Mouse (Mus musculus): ENCODE results near the gene Afg3l1. TPM values are rescaled to one million over a fixed set of nuclear protein-coding genes. Genes with fewer than 3 reads are reported as not detected.
A peak's percentile ranks its signal among the peaks of the same experiment; 100 is the strongest.
"Not testable (repeated sequence)": the region's sequence is repeated elsewhere in the genome, so short reads cannot be mapped to it uniquely, and the experiment has no call there.

Gene Afg3l1
- polyA plus RNA-seq, 1 experiment from 2014 or later: 62.4 TPM

DNA sequence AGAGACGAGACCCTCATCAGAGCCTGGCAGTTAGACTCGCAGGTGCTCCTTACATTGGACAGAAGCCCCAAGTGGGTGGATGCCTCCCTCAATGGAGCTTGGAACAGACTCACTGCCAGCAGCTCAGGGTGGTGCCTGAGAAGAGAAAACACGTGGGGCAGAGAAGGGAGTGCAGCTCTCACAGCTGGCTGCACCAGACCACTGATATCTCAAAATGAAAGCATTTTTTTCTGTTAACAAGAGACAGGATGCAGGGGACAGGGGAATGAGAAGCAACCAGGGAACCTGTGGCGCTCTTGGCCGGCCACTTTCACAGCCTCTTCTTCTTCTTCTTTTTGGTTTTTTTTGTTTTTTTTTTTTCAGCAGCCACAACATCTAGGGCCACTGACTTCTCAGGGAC lies 3.2 kb upstream of the Afg3l1 start:
- not testable (repeated sequence) for H3K9me3 ChIP-seq; ATAC-seq (replicated peaks); H3K4me2 ChIP-seq (replicated peaks); H3K27me3 ChIP-seq; H3K4me3 ChIP-seq; H3K27ac ChIP-seq (replicated peaks); H3K36me3 ChIP-seq; H3K9ac ChIP-seq (replicated peaks)
- peaks cover 20% of the 10 kb centered on the region for H3K4me1 ChIP-seq
- WGBS: 64% methylated on average over 5 of the region's 5 CpGs

DNA sequence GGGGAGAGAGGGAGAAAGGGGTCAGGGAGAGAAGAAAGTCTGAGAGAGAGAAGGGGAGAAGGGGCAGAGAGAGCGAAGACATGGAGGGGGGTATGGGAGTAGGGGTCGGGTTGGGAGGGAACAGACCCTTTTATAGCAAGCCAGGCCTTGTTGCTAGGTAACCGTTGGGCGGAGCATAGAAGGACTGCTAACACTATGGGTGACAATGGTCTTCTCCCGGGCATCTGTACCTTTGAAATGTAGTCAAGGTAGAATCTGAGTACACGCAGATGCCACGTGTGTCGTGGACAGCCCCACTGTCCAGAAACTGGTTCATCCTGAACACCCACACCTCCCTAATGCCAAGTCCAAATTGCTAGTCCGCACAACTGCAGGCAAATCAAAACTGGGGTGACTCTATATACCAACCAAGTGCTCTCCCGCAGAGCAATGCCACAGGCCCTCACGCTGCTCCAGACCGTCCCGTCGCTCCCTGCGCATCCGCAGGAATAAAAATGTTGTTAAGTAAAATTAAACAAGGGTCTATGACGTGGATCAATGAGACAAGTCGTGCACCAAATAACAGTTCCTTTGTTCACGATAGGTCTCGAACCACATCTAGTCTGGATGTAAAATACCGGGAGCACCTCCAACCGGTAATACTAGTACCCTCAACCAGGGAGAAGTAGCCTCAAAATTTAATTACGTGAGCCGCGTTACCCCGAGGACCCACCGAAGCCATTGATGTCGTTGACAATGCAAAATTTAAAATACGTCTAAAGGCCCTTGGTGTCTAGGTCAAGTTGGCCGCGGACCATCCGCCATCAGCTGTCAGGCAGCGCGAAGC lies 579 bp upstream of the Afg3l1 start:
- peak; percentile 72 for ATAC-seq (replicated peaks)
- Histone ChIP-seq H3K9me3 (no peaks in the 10 kb centered on the region), H3K4me2 (replicated peaks) (peak overlapping the region; percentile 79), H3K27ac (replicated peaks) (peak overlapping the region; percentile 97), H3K36me3 (peaks cover 15% of the 10 kb centered on the region), H3K4me1 (peaks cover 20% of the 10 kb centered on the region), H3K9ac (replicated peaks) (peak overlapping the region; percentile 87), H3K27me3 (no peaks in the 10 kb centered on the region), H3K4me3 (peak overlapping the region; percentile 94)
- WGBS: 7% methylated on average over 34 of the region's 34 CpGs

- Histone ChIP-seq H3K4me2 (replicated peaks) (peak overlapping the region; percentile 79), H3K27ac (replicated peaks) (peak overlapping the region; percentile 97), H3K4me1 (peaks cover 20% of the 10 kb centered on the region), H3K27me3 (no peaks in the 10 kb centered on the region), H3K36me3 (peaks cover 25% of the 10 kb centered on the region), H3K4me3 (peak overlapping the region; percentile 94), H3K9me3 (no peaks in the 10 kb centered on the region), H3K9ac (replicated peaks) (peak overlapping the region; percentile 87)
- WGBS: 36% methylated on average over 16 of the region's 16 CpGs
- peak; percentile 20; the same call in 1 of the 2 replicates for ATAC-seq (replicated peaks)
These were observed 934 bp downstream of the Afg3l1 start for GRCm38 (mm10) chr8:123478456-123479218.

DNA sequence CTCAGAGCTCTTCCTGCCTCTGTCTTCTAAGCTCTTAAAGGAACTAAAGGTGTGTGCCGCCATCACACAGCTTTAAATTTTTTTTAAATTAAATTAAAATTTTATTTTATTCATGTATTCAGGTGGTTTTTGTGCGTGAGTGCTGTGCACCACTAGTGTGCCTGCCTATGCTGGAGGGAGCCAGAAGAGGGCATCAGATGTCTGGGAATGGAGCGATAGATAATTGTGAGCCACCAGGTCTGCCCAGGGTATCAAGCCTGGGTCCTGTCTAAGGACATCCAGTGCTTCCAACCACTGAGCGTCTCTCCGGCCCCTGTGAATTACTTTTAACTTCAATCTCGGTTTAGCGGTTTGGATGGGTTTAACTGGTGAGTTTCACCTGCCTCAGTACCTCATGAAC lies 4.9 kb downstream of the Afg3l1 start:
- H3K4me3 ChIP-seq: no peak overlapping the region
- 86% methylated on average over 7 of the region's 7 CpGs for WGBS
- H3K27me3 ChIP-seq: no peaks in the 10 kb centered on the region
- no peaks in the 10 kb centered on the region for H3K9me3 ChIP-seq
- H3K4me1 ChIP-seq: peaks cover 13% of the 10 kb centered on the region
- H3K36me3 ChIP-seq: peaks cover 55% of the 10 kb centered on the region
- H3K27ac ChIP-seq (replicated peaks): no peak overlapping the region
- no peak for ATAC-seq (replicated peaks)
- no peak overlapping the region for H3K9ac ChIP-seq (replicated peaks)
- no peak overlapping the region for H3K4me2 ChIP-seq (replicated peaks)

DNA sequence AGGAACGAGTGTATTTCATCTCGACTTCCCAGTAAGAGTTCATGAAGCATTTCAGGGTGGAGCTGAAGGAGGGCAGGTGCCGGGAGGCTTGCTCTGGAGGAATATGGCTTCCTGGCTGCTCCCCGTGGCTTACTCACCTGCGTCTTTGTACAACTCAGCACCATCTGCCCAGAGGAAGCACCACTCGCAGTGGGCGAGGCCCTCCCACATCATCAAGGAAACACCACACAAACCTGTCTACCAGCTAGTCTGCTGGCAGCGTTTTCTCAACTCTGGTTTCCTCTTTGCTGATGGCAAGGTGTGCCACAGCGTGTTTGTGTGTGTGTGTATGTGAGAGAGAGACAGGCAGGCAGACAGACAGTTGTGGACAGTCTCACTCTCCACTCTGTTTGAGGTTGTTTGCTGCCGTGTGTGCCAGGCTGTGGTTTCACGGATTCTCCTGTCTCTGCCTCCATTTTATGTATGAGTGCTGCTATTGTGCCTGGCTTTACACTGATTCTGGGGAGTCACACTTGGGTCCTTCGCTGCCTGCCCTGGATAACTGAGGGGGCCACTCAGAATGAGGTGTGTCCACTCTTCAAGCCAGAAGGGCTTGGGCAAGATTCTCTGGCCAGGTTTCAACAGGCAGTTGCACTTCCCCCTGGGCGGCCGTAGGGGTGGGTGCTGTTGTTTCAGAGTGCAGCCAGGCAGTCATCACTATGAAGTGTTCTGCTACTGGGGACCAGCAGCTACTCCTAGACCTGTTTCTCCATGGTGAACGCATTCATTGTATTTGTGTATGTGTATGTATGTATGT lies 13.8 kb downstream of the Afg3l1 start:
- H3K9me3 ChIP-seq: no peaks in the 10 kb centered on the region
- no peak for ATAC-seq (replicated peaks)
- no peaks in the 10 kb centered on the region for H3K4me1 ChIP-seq
- WGBS: 92% methylated on average over 15 of the region's 15 CpGs
- no peaks in the 10 kb centered on the region for H3K27me3 ChIP-seq
- H3K4me2 ChIP-seq (replicated peaks): no peak overlapping the region
- no peak overlapping the region for H3K4me3 ChIP-seq
- no peak overlapping the region for H3K27ac ChIP-seq (replicated peaks)
- H3K36me3 ChIP-seq: peaks cover 94% of the 10 kb centered on the region
- no peak overlapping the region for H3K9ac ChIP-seq (replicated peaks)

DNA sequence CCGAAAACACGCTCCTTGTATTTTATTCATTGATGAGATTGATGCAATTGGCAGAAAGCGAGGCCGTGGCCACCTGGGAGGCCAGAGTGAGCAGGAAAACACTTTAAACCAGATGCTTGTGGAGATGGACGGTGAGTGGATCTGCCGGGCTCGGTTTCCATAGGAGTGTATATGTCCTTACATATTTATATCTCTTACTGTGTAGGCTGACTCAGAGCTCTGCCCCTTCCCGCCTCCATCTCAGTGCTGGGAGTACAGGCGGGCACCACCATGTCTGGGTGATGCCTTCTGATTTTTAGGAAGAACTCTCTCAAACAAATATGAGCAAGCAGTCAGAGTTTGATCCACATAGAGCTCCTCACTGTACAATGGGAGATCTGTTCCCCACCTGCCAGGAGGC lies 15.2 kb downstream of the Afg3l1 start:
- no peaks in the 10 kb centered on the region for H3K27me3 ChIP-seq
- no peaks in the 10 kb centered on the region for H3K9me3 ChIP-seq
- no peaks in the 10 kb centered on the region for H3K4me1 ChIP-seq
- no peak overlapping the region for H3K9ac ChIP-seq (replicated peaks)
- H3K4me2 ChIP-seq (replicated peaks): no peak overlapping the region
- H3K4me3 ChIP-seq: no peak overlapping the region
- H3K36me3 ChIP-seq: peaks cover 89% of the 10 kb centered on the region
- H3K27ac ChIP-seq (replicated peaks): no peak overlapping the region
- no peak for ATAC-seq (replicated peaks)
- 96% methylated on average over 9 of the region's 9 CpGs for WGBS

GRCm38 (mm10) chr8:123497699-123498098 lies 20.0 kb downstream of the Afg3l1 start:
- ATAC-seq (replicated peaks): no peak
- no peak overlapping the region for H3K4me3 ChIP-seq
- no peak overlapping the region for H3K4me2 ChIP-seq (replicated peaks)
- H3K9ac ChIP-seq (replicated peaks): no peak overlapping the region
- no peaks in the 10 kb centered on the region for H3K4me1 ChIP-seq
- 89% methylated on average over 4 of the region's 4 CpGs for WGBS
- no peaks in the 10 kb centered on the region for H3K27me3 ChIP-seq
- H3K36me3 ChIP-seq: peaks cover 88% of the 10 kb centered on the region
- H3K27ac ChIP-seq (replicated peaks): no peak overlapping the region
- H3K9me3 ChIP-seq: no peaks in the 10 kb centered on the region

DNA sequence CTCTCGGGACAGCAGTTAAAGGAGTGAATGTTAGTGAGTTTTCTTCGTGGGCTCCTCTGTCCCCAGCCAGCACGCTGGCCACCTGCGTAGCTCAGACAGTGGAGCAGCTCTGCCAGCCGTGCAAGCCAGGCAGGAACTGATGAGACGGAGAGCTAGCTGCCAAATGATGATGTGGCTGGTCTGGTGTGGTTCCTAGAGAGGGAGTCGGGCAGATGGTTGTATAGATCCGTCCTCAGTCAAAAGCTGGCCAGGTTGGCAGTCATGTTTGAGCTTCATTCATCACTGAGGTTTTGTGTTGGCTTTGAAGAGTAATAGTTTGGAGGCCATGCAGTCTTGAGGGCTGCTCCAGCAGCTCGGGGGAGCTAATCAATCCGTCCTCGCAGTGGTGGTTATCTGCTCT lies 21.3 kb downstream of the Afg3l1 start:
- H3K4me3 ChIP-seq: no peak overlapping the region
- H3K9me3 ChIP-seq: no peaks in the 10 kb centered on the region
- 87% methylated on average over 11 of the region's 11 CpGs for WGBS
- H3K27me3 ChIP-seq: no peaks in the 10 kb centered on the region
- H3K27ac ChIP-seq (replicated peaks): no peak overlapping the region
- H3K4me2 ChIP-seq (replicated peaks): no peak overlapping the region
- ATAC-seq (replicated peaks): no peak
- peaks cover 88% of the 10 kb centered on the region for H3K36me3 ChIP-seq
- no peak overlapping the region for H3K9ac ChIP-seq (replicated peaks)
- H3K4me1 ChIP-seq: no peaks in the 10 kb centered on the region

DNA sequence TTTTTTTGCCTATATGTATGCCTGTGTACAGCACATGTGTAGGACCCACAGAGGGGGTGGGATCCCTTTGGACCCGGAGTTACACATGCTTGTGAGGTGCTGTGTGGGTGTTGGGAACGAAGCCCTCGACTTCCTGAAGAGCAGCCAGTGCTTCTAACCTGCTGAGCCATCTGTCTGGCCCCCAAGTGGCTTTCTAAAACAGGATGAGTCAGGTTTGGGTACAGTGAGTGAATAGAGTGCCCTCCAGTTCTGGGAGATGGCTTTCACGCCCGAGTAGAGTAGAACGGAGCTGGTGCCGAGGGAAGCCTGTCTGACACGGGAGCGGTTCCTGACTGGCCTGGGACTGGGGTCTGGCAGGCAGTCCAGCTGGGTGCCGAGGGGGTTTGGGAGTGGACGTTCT lies 21.9 kb downstream of the Afg3l1 start:
- Histone ChIP-seq H3K4me3 (no peak overlapping the region), H3K27me3 (no peaks in the 10 kb centered on the region), H3K4me1 (no peaks in the 10 kb centered on the region), H3K9me3 (no peaks in the 10 kb centered on the region), H3K4me2 (replicated peaks) (no peak overlapping the region), H3K9ac (replicated peaks) (no peak overlapping the region), H3K27ac (replicated peaks) (no peak overlapping the region), H3K36me3 (peaks cover 88% of the 10 kb centered on the region)
- WGBS: 95% methylated on average over 11 of the region's 11 CpGs
- no peak for ATAC-seq (replicated peaks)

DNA sequence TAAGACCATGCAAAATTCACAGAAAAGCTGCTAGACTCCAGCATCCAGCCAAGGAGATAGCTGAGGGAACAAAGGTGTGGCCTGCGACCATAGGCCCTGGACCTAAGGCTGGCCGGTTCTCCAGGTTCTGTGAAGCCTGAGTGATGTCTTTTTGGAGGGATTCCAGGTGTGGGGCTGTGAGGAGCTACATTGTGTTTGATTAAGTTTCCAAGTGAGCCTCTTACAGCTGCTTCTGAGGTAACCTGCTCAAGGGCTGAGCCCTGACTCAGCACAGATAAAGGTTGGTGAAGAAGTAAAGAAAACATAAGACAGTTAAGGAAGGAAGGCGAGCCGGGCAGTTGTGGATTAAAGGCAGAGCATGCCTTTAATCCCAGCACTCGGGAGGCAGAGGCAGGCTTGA lies 24.5 kb downstream of the Afg3l1 start:
- Histone ChIP-seq H3K27ac (replicated peaks) (no peak overlapping the region), H3K9ac (replicated peaks) (no peak overlapping the region), H3K4me3 (no peak overlapping the region), H3K4me2 (replicated peaks) (no peak overlapping the region), H3K4me1 (no peaks in the 10 kb centered on the region), H3K36me3 (peaks cover 87% of the 10 kb centered on the region), H3K27me3 (no peaks in the 10 kb centered on the region), H3K9me3 (no peaks in the 10 kb centered on the region)
- no peak for ATAC-seq (replicated peaks)
- 91% methylated on average over 5 of the region's 5 CpGs for WGBS

DNA sequence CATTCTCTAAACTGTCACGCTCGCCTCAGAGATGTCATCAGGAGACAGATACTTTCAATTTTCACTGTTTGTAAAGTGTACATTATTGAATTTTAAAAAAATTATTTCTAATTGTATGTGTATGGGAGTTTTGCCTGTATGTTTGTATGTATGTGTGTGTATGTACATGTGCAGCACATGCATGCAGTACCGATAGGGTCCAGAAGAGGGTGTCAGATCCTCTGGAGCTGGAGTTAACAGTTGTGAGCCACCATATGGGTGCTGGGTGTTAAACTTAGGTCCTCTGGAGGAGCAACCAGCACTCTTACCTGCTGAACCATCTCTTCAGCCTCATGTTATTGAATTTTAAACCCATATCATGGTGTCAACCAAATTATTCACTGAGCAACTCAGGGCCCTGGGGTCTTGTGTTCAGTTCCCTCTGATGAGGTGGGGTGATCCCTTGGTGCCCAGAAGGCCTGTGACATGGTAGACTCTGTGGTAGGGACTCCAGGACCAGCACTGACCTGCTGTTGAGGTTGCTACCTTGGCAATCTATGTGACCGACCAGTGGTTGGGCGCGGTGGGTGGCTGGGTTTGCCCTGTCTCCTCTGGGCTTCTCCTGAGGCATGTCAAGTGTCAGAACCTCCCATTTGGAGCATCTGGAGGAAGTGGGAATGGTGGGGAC lies 26.2 kb downstream of the Afg3l1 start:
- H3K9ac ChIP-seq (replicated peaks): no peak overlapping the region
- no peak overlapping the region for H3K27ac ChIP-seq (replicated peaks)
- ATAC-seq (replicated peaks): no peak
- no peak overlapping the region for H3K4me2 ChIP-seq (replicated peaks)
- H3K9me3 ChIP-seq: no peaks in the 10 kb centered on the region
- no peak overlapping the region for H3K4me3 ChIP-seq
- H3K27me3 ChIP-seq: no peaks in the 10 kb centered on the region
- H3K36me3 ChIP-seq: peaks cover 93% of the 10 kb centered on the region
- H3K4me1 ChIP-seq: no peaks in the 10 kb centered on the region
- 98% methylated on average over 6 of the region's 6 CpGs for WGBS

Measured in forebrain, embryonic 15.5 days (tissue).